Mouse (Mus musculus) liver, postnatal 0 days (tissue): ENCODE data around the gene Cnbd2. TPM values are rescaled to one million over a fixed set of nuclear protein-coding genes. Genes with fewer than 3 reads are reported as not detected.

Experiments
- ATAC-seq: fragments of 200-750 bp; cut with Nextera tagmentation; 2 replicates; pipeline ENCODE4 v1.8.0; 2017; ENCODE audit warnings: mild to moderate bottlenecking, moderate library complexity
- DNase-seq: peaks from one replicate; pipeline ENCODE4 v3.0.0-alpha.2; 2016
- H3K27ac ChIP-seq: fragments of 300-500 bp; sonication (generic); 2 replicates; pipeline ENCODE4 v1.5.1; 2014; ENCODE audit warnings: antibody characterized with exemption, moderate library complexity, mild to moderate bottlenecking, low read depth
- H3K27me3 ChIP-seq: fragments of 300-500 bp; sonication (generic); 2 replicates; pipeline ENCODE4 v1.6.1; 2014; ENCODE audit warnings: low read length, control low read depth, mixed read lengths; ENCODE audit not compliant: insufficient read depth
- H3K36me3 ChIP-seq: fragments of 300-500 bp; sonication (generic); replicated peaks from 2 replicates; pipeline ENCODE4 v1.6.1; 2014; ENCODE audit warnings: mild to moderate bottlenecking, control low read depth, low read length, moderate library complexity, mixed read lengths; ENCODE audit not compliant: insufficient read depth
- H3K4me1 ChIP-seq: fragments of 300-500 bp; sonication (generic); 2 replicates; pipeline ENCODE4 v1.6.1; 2014; ENCODE audit warnings: antibody characterized with exemption, mild to moderate bottlenecking, control low read depth; ENCODE audit not compliant: insufficient read depth
- H3K4me2 ChIP-seq: fragments of 300-500 bp; sonication (generic); 2 replicates; pipeline ENCODE4 v1.6.1; 2014; ENCODE audit warnings: low read depth, mild to moderate bottlenecking, low read length, moderate library complexity, mixed read lengths
- H3K4me3 ChIP-seq: fragments of 300-500 bp; sonication (generic); 2 replicates; pipeline ENCODE4 v1.5.1; 2014; ENCODE audit warnings: low read depth, low read length
- H3K9ac ChIP-seq: fragments of 300-500 bp; sonication (generic); replicated peaks from 2 replicates; pipeline ENCODE4 v1.6.1; 2014; ENCODE audit warnings: mild to moderate bottlenecking, moderate library complexity
- H3K9me3 ChIP-seq: fragments of 300-500 bp; sonication (generic); 2 replicates; pipeline ENCODE4 v1.6.1; 2016; ENCODE audit warnings: mild to moderate bottlenecking, control low read depth, low read length, mixed read lengths
- CTCF ChIP-seq: sonication (generic); IDR thresholded peaks from 2 replicates; pipeline ENCODE4 v1.5.1; 2016; ENCODE audit warnings: antibody characterized with exemption, low read depth
- EP300 ChIP-seq: IDR thresholded peaks from 2 replicates; pipeline ENCODE4 v1.6.1; 2016; ENCODE audit warnings: antibody characterized with exemption, low read depth, mild to moderate bottlenecking
- WGBS: fragments of 180-500 bp; shearing (Covaris S2); extraction: QIAGEN DNeasy Blood & Tissue Kit; methylation state at CpG from one replicate; pipeline ENCODE4 v1.1.7; 2014; ENCODE audit not compliant: insufficient replicate concordance; 5-methylcytosine and 5-hydroxymethylcytosine counted together
- polyA plus RNA-seq: library from polyadenylated mRNA; unstranded; fragments of >200 nt; fragmentation: Nextera tagmentation; extraction: Ambion mirVana; gene quantifications from 2 replicates; pipeline ENCODE4 v1.2.1, GENCODE M21; 2015

The Cnbd2 gene
- polyA plus RNA-seq, 1 experiment from 2014 or later: 4.0 TPM

DNA sequence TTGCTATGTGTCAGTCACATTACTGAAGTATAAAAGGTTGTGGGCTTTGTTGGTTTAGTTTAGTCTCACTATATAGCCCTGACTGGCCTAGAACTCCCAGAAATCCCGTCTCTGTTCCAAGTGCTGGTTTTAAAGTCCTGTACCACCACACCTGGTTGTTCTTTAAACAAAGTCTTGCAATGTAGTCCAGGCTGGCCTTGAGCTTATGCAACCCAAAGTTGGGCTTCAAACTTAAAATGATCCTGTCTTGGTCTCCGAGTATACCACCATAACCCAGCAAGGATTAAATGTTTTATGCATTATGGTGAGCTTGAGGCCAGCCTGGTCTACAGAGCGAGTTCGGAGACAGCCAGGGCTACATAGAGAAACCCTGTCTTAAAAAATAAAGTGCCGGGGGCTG lies 2.2 kb upstream of the Cnbd2 start:
- TF ChIP-seq CTCF (no peak), EP300 (no peak)
- Histone ChIP-seq H3K36me3 (0 out of 2 replicates have a peak, but pooled peaks cover 2% of the 10 kb centered on the region), H3K4me3 (no peak overlapping the region)

DNA sequence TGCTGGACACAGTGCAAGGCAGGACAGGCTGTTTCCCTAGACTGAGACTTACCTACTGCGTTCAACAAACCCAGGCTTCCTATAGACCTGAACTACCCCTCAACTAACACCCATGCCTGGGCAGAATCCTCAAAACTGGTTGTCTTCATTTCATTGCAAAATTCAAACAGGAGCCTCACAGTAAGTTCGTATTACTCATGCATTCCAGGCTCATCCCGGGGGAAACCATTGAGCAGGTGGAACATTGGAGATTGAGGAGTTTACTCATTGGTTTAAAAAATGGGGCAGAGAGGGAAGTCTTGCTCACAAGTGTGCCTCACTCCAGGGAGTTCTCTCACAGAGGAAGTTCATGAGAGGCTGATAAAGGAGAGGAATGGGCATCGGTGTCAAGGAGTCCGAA lies 1.6 kb upstream of the Cnbd2 start:
- DNase-seq (no peak), ATAC-seq (no peak)
- 78% methylated on average over 5 of the region's 5 CpGs for WGBS
- Histone ChIP-seq H3K36me3 (no peaks in the 10 kb centered on the region), H3K4me3 (no peak overlapping the region), H3K4me2 (no peak overlapping the region), H3K4me1 (peaks cover 9% of the 10 kb centered on the region), H3K27me3 (no peaks in the 10 kb centered on the region), H3K27ac (no peak overlapping the region), H3K9ac (no peak overlapping the region), H3K9me3 (no peaks in the 10 kb centered on the region)
- TF ChIP-seq CTCF (no peak), EP300 (no peak)

More for the DNA sequence above, 2.2 kb upstream of the Cnbd2 start:
- Histone ChIP-seq H3K9me3 (no peaks in the 10 kb centered on the region), H3K4me2 (no peak overlapping the region), H3K4me1 (peaks cover 9% of the 10 kb centered on the region), H3K27me3 (no peaks in the 10 kb centered on the region), H3K9ac (no peak overlapping the region), H3K27ac (no peak overlapping the region)
- ATAC-seq (no peak), DNase-seq (no peak)
- WGBS: 88% methylated on average over 5 of the region's 5 CpGs

GRCm38 (mm10) chr2:156310945-156311344 lies 1.2 kb upstream of the Cnbd2 start:
- no peak overlapping the region for H3K4me3 ChIP-seq
- H3K27me3 ChIP-seq: no peaks in the 10 kb centered on the region
- no peaks in the 10 kb centered on the region for H3K9me3 ChIP-seq
- TF ChIP-seq CTCF (no peak), EP300 (no peak)
- H3K27ac ChIP-seq: no peak overlapping the region
- DNase-seq (no peak), ATAC-seq (no peak)
- peak overlapping the region; percentile 97 for H3K4me2 ChIP-seq
- H3K9ac ChIP-seq: no peak overlapping the region
- no peaks in the 10 kb centered on the region for H3K36me3 ChIP-seq
- peaks cover 9% of the 10 kb centered on the region for H3K4me1 ChIP-seq
- WGBS: 80% methylated on average over 5 of the region's 5 CpGs

- no peaks in the 10 kb centered on the region for H3K9me3 ChIP-seq
- peak overlapping the region; percentile 99 for H3K27ac ChIP-seq
- H3K4me2 ChIP-seq: peak overlapping the region; percentile 97
- H3K27me3 ChIP-seq: no peaks in the 10 kb centered on the region
- peak overlapping the region; percentile 82 for H3K4me3 ChIP-seq
- 22% methylated on average over 8 of the region's 8 CpGs for WGBS
- TF ChIP-seq EP300 (no peak), CTCF (no peak)
- H3K4me1 ChIP-seq: peaks cover 9% of the 10 kb centered on the region
- H3K9ac ChIP-seq: peak overlapping the region; percentile 92
- no peaks in the 10 kb centered on the region for H3K36me3 ChIP-seq
- DNase-seq: no peak
- ATAC-seq: no peak
These were observed 658 bp upstream of the Cnbd2 start for GRCm38 (mm10) chr2:156311441-156311840.

DNA sequence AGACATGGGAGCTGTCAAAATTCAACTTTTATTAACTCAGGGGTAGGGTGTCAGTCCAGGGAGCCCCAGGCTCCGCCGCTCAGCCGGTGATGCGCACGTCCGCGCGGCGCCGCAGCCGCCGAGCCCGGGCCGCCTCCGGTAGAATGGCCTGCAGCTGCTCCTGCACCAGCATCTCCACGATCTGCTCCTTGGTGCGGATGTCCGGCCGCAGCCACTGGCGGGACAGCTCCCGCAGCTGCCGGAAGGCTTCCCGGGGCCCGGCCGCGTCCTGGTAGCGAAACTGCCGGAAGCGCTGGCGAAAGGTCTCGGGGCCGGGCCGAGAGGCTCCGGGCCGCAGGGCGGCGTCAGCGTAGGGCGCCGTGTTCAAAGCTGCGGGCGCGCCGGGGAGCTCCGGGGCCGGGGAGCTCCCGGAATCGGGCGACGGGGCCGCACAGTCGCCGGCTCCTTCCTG lies 233 bp upstream of the Cnbd2 start:
- Histone ChIP-seq H3K4me3 (peak overlapping the region; percentile 82), H3K4me2 (peak overlapping the region; percentile 97), H3K9ac (peak overlapping the region; percentile 92), H3K27me3 (no peaks in the 10 kb centered on the region), H3K4me1 (peaks cover 9% of the 10 kb centered on the region), H3K27ac (peak overlapping the region; percentile 99), H3K36me3 (no peaks in the 10 kb centered on the region), H3K9me3 (no peaks in the 10 kb centered on the region)
- WGBS: under 1% methylated on average over 48 of the region's 53 CpGs
- peak; percentile 77 for ATAC-seq
- DNase-seq: peak; percentile 79
- TF ChIP-seq EP300 (no peak), CTCF (0 out of 2 replicates have a peak, but pooled peaks have one; percentile 5)

DNA sequence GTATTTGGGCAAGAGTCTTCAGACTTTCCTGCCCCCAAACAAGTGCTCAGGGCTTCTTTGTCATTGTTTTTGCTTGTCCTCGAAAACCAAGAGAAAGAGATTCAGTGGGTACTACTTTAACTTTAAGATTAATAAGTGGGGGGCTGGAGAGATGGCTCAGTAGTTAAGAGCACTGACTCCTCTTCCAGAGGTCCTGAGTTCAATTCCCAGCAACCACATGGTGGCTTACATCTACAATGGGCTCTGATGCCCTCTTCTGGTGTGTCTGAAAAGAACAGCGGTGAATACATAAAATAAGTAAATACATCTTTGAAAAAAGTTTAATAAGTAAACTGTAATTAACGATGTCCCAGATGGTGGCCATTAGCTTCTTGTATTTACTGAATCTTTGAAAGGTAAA lies 1.1 kb downstream of the Cnbd2 start:
- Histone ChIP-seq H3K9ac (peak overlapping the region; percentile 92; the same call in 1 of the 2 replicates), H3K4me2 (peak overlapping the region; percentile 97), H3K27ac (peak overlapping the region; percentile 99), H3K4me1 (peaks cover 9% of the 10 kb centered on the region), H3K27me3 (no peaks in the 10 kb centered on the region), H3K36me3 (no peaks in the 10 kb centered on the region), H3K4me3 (peak overlapping the region; percentile 82), H3K9me3 (no peaks in the 10 kb centered on the region)
- WGBS: 53% methylated on average over 3 of the region's 3 CpGs
- peak; percentile 21; the same call in 1 of the 2 replicates for TF ChIP-seq CTCF
- no peak for TF ChIP-seq EP300
- DNase-seq: no peak
- no peak for ATAC-seq
